Mouse (Mus musculus): ENCODE measurements around the gene Kri1.
"Not testable (repeated sequence)": the region's sequence is repeated elsewhere in the genome, so short reads cannot be mapped to it uniquely, and the experiment has no call there.

The Kri1 gene

DNA sequence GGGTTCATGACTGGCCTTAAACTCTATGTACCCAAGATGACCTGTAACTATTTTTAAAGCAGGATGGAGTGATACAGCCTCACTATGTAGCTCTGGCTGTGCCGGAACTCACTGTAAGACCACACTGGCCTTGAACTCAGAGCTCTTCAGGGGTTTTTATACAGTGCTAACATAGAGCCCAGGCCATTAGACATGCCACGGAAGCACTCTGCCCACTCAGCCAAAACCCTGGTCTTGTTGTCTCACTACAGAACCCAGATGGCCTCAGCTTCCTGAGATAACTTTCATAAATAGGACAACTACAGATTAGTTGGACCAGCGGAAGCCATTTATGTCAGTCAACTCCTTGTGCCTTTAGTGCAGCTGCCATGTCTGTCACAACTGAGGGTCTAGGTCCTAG is 13.4 kb downstream of the Kri1 start:
- DNase-seq (ENCODE audit: low spot score in 2 of 2) = no peak

GRCm38 (mm10) chr9:21273520-21274228 is 14.1 kb downstream of the Kri1 start:
- DNase-seq (ENCODE audit: low spot score in 2 of 2) = no peak

DNA sequence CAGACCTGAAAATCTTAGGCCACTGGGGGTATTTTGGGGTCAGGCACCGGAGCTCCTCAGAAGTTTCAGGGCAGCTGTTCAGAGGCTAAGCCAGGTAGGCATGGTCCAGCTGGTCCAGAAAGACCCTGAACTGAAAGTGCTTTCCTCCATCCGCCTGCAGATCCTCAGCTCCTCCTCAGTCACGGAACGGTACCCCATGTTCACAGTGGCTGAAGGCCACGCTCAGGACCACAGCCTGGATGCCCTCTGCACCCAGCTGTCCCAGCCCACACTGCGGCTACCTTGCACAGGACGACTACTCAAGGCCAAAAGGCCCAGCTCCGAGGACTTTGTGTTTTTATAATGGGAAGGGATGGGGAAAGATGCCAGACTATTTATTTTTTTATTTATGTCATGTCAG is 14.7 kb downstream of the Kri1 start:
- DNase-seq (ENCODE audit: low spot score in 2 of 2) = no peak

DNA sequence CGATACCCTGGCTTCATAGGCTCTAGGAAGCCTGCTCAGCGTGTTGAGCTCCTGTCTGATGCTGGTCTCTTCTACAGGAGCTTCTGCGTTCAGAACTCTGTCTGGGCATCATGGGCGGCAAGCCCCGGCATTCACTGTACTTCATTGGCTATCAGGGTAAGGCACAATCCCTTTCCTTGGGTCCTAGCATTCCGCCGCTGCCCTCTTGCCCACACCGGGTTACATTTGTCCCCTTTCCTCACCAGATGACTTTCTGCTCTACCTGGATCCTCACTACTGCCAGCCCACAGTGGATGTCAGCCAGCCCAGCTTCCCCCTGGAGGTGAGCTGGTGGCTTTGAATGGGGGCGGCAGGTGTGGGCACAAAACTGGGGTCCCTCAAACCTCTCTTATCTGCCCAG is 15.4 kb downstream of the Kri1 start:
- DNase-seq (ENCODE audit: low spot score in 2 of 2) = no peak

DNA sequence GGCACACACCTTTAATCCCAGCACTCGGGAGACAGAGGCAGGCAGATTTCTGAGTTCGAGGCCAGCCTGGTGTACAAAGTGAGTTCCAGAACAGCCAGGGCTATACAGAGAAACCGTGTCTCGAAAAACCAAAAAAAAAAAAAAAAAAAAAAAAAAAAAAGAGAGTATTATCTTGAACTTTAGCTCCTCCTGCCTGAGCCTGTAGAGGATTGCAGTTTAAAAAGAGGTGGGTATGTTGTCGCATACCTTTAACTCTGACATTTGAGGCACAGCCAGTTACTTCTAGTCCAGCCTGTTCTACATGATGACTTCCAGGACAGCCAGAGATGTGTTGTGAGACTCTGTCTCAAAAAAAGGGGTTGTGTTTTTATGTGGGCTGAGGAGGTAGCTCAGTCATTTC is 18.2 kb downstream of the Kri1 start:
- not testable (repeated sequence) for DNase-seq (ENCODE audit: low spot score in 2 of 2)

- no peak for DNase-seq (ENCODE audit: low spot score in 2 of 2)
Measured at GRCm38 (mm10) chr9:21268305-21268704, 19.5 kb downstream of the Kri1 start.

DNA sequence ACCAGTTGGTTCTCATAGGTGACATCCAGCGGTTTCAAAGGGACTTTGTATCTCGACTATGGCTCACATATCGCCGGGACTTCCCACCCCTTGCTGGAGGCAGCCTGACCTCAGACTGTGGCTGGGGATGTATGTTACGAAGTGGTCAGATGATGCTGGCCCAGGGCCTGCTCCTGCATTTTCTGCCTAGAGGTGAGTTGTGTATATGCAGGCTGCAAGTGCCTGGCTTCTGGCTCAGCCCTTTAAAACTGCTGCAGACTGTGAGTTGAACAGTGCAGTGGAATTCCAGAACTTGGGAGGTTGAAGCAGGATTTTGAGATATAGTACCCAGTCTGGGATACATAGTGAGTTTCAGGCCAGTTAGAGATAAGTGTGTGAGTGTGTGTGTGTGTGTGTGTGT is 20.9 kb downstream of the Kri1 start:
- DNase-seq (ENCODE audit: low spot score in 2 of 2) = no peak

DNA sequence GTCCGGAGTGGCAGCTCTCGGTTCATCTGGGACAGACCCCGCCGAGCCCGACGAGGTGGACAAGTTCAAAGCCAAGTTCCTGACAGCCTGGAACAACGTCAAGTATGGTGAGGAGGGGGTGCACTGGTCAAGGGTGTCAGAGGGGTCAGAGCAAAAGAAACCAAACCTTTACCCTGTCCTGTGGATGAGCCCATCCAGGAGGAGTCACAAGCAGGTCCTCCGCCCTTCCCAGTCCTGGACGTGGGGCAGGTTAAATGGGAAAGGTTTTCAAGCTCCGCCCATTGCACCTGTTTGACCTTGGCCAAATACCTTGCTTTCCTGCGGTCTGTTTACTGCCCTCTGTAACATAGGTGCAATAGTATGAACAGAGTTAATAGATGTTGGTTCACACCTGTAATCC is 22.2 kb downstream of the Kri1 start:
- DNase-seq (ENCODE audit: low spot score in 2 of 2) = no peak

GRCm38 (mm10) chr9:21265000-21265561 is 22.7 kb downstream of the Kri1 start, which contains the start of gene Atg4d:
Gene Atg4d (plus strand): TSS chr9:21265293.
- peak; percentile 94 to 95 for DNase-seq (ENCODE audit: low spot score in 2 of 2)

DNA sequence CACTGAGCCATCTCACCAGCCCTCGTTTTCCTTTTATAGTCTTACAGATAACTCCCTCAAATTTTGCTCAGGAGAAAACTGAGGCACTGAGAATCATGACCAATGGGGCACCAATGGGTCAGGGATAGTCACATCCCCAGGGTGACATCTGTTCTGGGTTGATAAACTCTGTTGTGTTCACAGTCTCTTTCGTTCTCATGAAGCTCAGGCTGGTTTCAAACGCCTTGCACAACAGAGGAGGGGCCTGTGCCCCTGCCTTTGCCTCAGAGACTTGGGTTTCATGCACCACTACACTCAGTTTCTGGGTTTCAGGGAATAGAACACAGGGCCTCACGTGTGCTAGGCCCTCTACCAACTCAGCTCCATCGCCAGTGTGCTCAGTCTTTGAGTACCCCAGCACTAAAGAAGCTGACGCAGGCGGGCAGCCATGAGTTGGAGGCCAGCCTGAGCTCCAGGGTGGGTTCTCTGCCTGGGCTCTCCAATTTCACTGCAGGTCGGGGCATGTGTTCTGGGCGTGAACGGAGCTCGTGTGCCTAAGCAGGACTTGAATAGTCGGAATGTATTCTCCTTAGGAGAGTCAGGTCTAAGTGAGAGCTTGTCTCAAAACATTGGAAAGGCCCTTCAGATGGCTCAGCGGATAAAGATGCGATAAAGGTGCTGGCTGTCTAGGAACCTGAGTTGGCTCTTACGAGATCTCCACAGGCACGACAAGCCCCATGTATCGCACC is 23.3 kb downstream of the Kri1 start:
- no peak for DNase-seq (ENCODE audit: low spot score in 2 of 2)

- DNase-seq (ENCODE audit: low spot score in 2 of 2) = no peak
Measured at GRCm38 (mm10) chr9:21261831-21262230, 25.9 kb downstream of the Kri1 start.

DNA sequence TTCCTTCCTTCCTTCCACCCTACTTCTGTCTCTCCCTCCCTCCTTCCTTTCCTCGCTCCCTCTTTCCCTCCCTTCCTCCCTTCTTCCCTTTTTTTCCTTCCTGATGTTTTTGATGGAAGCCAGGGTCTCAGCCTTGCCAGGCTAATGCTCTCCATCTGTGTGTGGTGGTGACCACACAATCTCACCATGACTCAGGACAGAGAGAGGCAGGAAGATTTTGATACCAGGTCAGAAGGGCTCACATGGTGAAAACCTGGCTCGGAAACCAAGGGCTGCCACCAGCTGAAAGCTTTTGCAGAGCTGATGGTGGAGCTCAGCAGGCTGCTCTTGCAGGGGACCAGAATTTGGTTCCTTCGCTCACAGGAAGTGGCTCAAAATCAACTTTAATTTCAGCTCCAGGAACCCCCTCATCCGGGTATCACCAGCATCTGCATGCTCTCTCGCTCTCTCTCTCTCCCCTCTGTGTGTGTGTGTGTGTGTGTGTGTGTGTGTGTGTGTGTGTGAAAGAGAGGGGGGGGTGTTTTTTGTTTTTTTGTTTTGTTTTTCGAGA is 27.2 kb downstream of the Kri1 start:
- DNase-seq (ENCODE audit: low spot score in 2 of 2) = no peak

DNA sequence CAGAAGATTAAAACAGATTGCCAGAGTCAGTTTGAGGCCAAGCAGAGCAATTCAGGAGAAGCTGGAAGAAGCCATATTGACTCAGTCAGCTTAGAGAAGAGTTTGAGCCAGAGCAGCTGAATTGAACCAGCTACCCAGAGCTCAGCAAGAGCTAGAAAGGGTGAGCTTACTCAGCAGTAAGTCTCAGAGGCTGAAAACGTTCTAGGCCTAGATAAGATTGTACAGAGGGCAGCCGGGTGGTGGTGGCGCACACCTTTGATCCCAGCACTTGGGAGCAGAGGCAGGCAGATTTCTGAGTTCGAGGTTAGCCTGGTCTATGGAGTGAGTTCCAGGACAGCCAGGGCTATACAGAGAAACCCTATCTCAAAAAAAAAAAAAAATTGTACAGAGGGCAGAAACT is 31.4 kb downstream of the Kri1 start:
- DNase-seq (ENCODE audit: low spot score in 2 of 2) = not testable (repeated sequence)

DNA sequence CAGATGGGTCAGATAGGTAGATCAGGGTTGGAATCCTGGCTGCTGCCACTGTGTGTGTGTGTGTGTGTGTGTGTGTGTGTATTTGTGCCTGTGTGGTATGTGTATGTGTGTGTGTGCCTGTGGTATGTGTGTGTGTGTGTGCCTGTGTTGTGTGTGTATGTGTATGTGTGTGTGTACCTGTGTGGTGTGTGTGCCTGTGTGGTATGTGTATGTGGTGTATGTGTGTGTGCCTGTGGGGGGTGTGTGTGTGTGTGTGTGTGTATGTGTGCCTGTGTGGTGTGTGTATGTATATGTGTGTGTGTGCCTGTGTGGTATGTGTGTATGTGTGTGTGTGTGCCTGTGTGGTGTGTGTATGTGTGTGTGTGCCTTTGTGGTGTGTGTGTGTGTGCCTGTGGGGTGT is 33.1 kb downstream of the Kri1 start:
- DNase-seq (ENCODE audit: low spot score in 2 of 2) = no peak

- DNase-seq (ENCODE audit: low spot score in 2 of 2) = no peak
Measured at GRCm38 (mm10) chr9:21251116-21251735, 36.5 kb downstream of the Kri1 start.

- DNase-seq (ENCODE audit: low spot score in 2 of 2) = no peak
Measured at GRCm38 (mm10) chr9:21250509-21250908, 37.3 kb downstream of the Kri1 start.

DNA sequence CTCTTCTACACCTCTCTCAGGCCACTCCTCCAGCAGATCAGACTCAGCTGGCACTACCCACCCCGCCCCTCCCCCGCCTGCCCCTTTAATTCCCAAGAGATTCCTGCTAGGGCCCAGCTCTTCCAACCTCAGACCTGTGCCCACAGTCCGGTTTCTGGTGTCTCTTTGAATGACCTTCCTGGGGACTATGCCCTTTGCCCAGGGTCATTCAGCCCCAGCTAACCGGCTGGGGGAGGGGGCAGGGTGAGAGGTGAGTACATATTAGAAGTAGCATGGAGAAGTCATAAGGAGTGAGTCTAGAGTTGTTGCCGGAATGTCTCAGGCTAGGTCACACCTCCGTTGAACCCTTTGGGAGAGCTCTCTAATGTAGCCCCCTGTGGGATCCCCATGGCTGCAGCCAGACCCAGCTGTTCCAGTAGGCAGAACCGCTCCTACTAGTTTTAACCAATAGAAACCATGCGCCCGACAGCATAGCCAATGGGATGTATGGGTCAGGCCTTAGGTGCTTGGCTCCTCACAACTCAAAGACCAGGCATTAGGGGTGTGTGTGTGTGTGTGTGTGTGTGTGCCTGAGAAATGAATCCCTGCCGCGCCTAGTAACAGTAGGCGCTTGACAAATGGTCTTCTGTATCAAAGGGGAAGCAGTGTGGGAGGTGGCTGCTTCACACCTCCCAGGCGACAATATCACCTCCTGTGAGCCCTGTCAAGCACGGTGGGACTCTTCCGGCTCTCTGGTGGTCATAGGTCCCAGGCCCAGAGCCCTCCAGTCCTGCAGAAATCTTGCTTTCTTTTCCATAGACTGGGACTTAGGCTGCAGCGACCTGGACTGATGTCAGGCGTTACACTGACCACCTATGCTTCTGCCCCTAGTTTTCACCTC is 37.9 kb downstream of the Kri1 start:
- DNase-seq (ENCODE audit: low spot score in 2 of 2) = no peak

DNA sequence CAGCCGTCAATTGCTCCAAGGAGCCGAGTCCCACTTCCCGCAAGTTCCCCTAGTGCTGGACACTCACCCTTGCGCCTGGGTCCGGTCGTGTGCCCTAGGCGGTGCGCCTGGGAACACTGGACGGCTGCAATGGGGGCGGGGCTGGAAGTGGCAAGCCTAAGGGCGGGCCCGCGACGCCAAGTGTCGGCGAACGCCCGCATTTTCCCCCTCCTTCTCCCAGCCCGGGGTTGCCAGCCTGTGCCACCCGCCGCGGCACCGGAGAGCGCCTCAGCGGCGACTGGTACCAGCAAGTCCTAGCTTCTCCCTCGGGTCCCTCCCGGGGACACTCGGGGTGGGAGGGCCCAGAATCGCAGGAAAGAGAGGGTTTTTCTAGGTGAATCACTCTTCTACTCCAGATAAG is 39.4 kb downstream of the Kri1 start, which contains the start of gene S1pr5:
Gene S1pr5, minus strand, starts transcription at position 118 of the 400 bp plus-strand sequence.
- DNase-seq (ENCODE audit: low spot score in 2 of 2) = no peak

GRCm38 (mm10) chr9:21246342-21246741 is 41.4 kb downstream of the Kri1 start:
- no peak for DNase-seq (ENCODE audit: low spot score in 2 of 2)

DNA sequence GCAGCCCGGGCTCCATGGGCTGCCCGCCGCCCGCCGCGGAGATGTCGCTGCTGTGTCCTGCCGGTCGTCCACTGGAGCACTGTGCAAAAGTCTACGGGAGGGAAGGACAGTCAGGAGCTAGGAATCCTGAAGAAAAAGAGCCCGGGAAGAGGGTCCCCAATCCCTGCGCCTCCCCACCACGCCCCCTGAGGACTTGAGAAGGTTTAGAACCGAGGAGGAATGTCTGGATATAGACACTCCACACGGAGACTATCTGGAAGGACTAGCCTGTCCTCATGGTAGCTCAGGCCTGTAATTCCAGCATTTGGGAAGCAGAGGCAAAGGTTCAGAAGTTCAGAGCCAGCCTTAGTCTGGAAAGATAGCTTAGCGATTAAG is 42.7 kb downstream of the Kri1 start:
- no peak for DNase-seq (ENCODE audit: low spot score in 2 of 2)

DNA sequence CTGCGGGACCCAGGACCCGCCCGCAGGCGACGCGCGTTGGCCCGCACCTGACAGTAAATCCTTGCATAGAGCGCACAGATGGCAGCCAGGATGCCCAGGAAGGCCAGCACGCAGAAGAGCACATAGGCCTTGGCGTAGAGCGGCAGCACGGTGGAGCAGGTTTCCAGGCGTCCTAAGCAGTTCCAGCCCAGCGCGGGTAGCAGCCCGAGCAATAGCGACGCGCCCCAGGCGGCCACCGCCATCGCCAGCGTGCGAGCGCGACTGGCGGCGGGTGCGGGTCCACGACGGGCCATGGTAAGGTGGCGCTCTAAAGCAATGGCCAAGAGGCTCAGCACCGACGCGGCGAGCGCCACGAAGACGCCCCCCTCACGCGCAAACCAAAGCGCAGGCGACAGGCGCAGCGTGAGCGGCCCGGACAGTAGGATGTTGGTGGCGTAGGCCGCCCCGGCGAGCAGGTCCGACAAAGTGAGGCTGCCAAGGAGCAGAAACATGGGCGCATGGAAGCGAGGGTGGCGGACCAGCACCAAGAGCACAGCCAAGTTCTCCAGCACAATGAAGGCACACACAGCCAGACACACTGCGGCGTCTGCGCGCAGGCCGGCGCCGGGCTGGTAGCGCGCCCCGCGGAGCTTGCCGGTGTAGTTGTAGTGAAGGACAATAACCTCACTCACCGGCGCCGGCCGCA is 43.2 kb downstream of the Kri1 start:
- DNase-seq (ENCODE audit: low spot score in 2 of 2) = peak in 1 of 2 experiments; percentile 52

All from right cerebral cortex, adult 2 months (tissue).